Mouse (Mus musculus) gastrocnemius, postnatal 14 days (tissue): ENCODE results near the gene Cnpy1. TPM values are rescaled to one million over a fixed set of nuclear protein-coding genes. Genes with fewer than 3 reads are reported as not detected.

Experiments used
- DNase-seq: peaks from one replicate; pipeline ENCODE4 v3.0.0; 2021; ENCODE audit warnings: mixed read lengths
- intact Hi-C: fragments of 180-260 bp; cut with DNase I; formaldehyde crosslinking; loops from one replicate; pipeline ENCODE4 v1.15.1; 2025; ENCODE audit warnings: low total_unique reads
- total RNA-seq, 2 experiments: library from RNA; stranded (reverse); gene quantifications; 2 replicates each; pipeline ENCODE4 v1.2.3; 2021

The Cnpy1 gene
- total RNA-seq, 2 experiments from 2014 or later, result 0.12 TPM; not detected in 1

GRCm38 (mm10) chr5:28203086-28203485 is 42.5 kb downstream of the Cnpy1 start:
- intact Hi-C loops, result no loop called here
- DNase-seq, result no peak

GRCm38 (mm10) chr5:28199089-28199873 is 46.3 kb downstream of the Cnpy1 start:
- DNase-seq, result no peak
- intact Hi-C loops, result no loop called here

- DNase-seq, result no peak
- intact Hi-C loops, result no loop called here
Measured at GRCm38 (mm10) chr5:28195473-28195872, 50.1 kb downstream of the Cnpy1 start.

GRCm38 (mm10) chr5:28192099-28192454 is 53.5 kb downstream of the Cnpy1 start:
- intact Hi-C loops, result no loop called here
- DNase-seq, result no peak

- DNase-seq, result no peak
- intact Hi-C loops, result no loop called here
Measured at GRCm38 (mm10) chr5:28191201-28192098, 54.2 kb downstream of the Cnpy1 start.

- DNase-seq, result no peak
- intact Hi-C loops, result no loop called here
Measured at GRCm38 (mm10) chr5:28179237-28179790, 66.3 kb downstream of the Cnpy1 start.

GRCm38 (mm10) chr5:28178322-28178721 is 67.3 kb downstream of the Cnpy1 start:
- intact Hi-C loops, result no loop called here

GRCm38 (mm10) chr5:28176585-28176984 is 69.0 kb downstream of the Cnpy1 start:
- intact Hi-C loops, result no loop called here
- DNase-seq, result no peak

More at GRCm38 (mm10) chr5:28178322-28178721, 67.3 kb downstream of the Cnpy1 start:
- no peak for DNase-seq

GRCm38 (mm10) chr5:28176023-28176422 is 69.6 kb downstream of the Cnpy1 start:
- intact Hi-C loops, result no loop called here
- no peak for DNase-seq

- intact Hi-C loops, result no loop called here
- DNase-seq, result no peak
Measured at GRCm38 (mm10) chr5:28175570-28175919, 70.1 kb downstream of the Cnpy1 start.

- no peak for DNase-seq
- intact Hi-C loops, result no loop called here
Measured at GRCm38 (mm10) chr5:28174876-28175569, 70.6 kb downstream of the Cnpy1 start.

GRCm38 (mm10) chr5:28174086-28174485 is 71.5 kb downstream of the Cnpy1 start:
- intact Hi-C loops, result no loop called here
- no peak for DNase-seq

- intact Hi-C loops, result no loop called here
- no peak for DNase-seq
Measured at GRCm38 (mm10) chr5:28173674-28174073, 71.9 kb downstream of the Cnpy1 start.

GRCm38 (mm10) chr5:28172921-28173670 is 72.5 kb downstream of the Cnpy1 start:
- intact Hi-C loops, result no loop called here
- no peak for DNase-seq

GRCm38 (mm10) chr5:28172261-28172920 is 73.2 kb downstream of the Cnpy1 start:
- intact Hi-C loops, result no loop called here
- no peak for DNase-seq

- intact Hi-C loops, result no loop called here
- no peak for DNase-seq
Measured at GRCm38 (mm10) chr5:28171667-28172066, 73.9 kb downstream of the Cnpy1 start.

GRCm38 (mm10) chr5:28170892-28171291 is 74.7 kb downstream of the Cnpy1 start:
- intact Hi-C loops, result no loop called here
- DNase-seq, result no peak

GRCm38 (mm10) chr5:28170081-28170480 is 75.5 kb downstream of the Cnpy1 start:
- intact Hi-C loops, result no loop called here
- no peak for DNase-seq
